Mouse (Mus musculus) liver, adult (tissue): ENCODE measurements around the gene Fxr1.

Experiments used
- GATA4 ChIP-seq: IDR thresholded peaks from 2 replicates; pipeline ENCODE4 v1.6.1; 2014; ENCODE audit warnings: mild to moderate bottlenecking, low read length; ENCODE audit not compliant: insufficient replicate concordance

Fxr1 gene

GRCm38 (mm10) chr3:34019540-34020381 is at the start of gene Fxr1:
Fxr1 (plus strand) TSS chr3:34019943.
- TF ChIP-seq GATA4 = no peak

GRCm38 (mm10) chr3:33979395-33979794 is 40.3 kb upstream of the Fxr1 start:
- TF ChIP-seq GATA4 = no peak

- no peak for TF ChIP-seq GATA4
Observed at GRCm38 (mm10) chr3:33982746-33983145, 37.0 kb upstream of the Fxr1 start.

DNA sequence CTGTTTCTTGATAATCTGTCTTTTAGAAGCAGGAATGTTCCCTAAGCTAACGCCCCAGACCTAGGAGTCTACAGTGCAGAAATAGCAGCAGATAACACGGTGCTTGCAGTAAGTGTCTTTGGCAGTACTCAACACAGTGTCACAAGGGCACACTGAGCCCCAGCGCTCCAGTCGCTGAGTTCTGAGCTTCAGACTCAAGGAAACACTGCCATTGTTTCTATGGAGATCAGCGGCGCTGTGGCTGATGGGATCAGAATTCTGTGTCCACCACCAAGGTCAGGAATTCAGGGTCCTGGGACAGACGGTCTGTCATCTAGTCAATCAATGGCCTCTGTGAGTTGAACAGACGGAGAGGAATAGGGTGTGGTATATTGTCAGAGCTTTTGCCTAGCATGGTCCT is 30.4 kb upstream of the Fxr1 start:
- TF ChIP-seq GATA4 = no peak

DNA sequence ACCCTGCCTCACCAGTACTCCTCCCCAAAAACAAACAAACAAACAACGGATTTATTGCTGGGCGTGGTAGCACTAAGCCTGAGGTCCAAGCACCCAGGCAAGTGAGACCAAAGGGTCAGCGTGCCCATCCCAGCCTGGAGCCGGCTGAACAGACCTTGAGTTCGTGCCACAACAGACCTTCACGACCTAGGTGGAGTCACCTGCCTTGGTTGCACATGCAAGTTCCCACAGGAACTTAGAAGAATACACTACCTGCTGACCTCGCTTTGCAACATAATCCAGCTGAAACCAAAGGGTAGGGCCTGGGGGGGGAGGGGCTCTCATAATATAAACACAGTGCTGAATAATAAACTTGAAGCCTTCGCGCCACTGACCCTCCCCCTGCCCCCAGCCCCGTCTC is 29.3 kb upstream of the Fxr1 start:
- TF ChIP-seq GATA4 = no peak

DNA sequence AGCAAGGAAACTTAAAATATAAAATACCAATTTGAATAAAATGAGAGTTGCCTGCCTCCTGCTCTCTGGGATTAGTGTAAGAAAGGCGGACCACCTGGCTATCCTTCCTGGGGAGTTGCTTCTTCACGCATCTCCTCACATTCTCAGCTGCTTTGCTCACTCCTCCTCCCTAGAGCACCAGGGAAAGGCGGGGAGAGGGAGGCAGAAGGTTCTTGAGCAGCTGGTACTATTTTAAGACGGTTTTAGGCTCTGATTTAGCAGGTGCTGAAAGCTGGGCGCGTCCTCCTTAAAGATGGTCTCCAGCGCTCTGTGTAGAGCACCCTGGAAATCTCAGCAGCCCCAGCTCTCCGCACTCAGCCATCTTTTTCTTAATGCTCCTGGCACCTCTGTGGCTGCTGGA is 28.8 kb upstream of the Fxr1 start:
- no peak for TF ChIP-seq GATA4

GRCm38 (mm10) chr3:33993421-33994126 is 26.2 kb upstream of the Fxr1 start:
- TF ChIP-seq GATA4 = no peak

GRCm38 (mm10) chr3:33994127-33994488 is 25.6 kb upstream of the Fxr1 start:
- no peak for TF ChIP-seq GATA4

GRCm38 (mm10) chr3:34003860-34004259 is 15.9 kb upstream of the Fxr1 start:
- TF ChIP-seq GATA4 = no peak

DNA sequence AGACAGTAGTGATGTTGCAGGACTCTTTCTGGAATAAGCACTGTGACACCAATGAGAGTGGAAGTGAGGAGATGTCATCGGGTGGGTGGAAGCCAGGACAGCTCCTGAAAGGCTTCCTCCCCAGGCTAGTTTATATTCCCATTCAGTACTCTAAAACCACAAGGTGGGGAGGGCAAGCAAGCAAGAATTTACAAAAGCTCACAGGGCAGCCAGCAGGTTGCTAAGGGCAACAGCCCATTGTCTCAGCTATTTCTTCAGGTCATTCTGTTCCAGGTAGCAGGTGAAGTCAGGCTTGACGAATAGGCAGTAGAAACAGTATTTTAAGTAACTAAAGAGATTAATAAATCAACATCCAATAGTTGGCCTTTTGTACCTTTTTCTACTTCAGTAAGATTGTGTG is 13.4 kb upstream of the Fxr1 start:
- TF ChIP-seq GATA4 = no peak

- TF ChIP-seq GATA4 = no peak
Observed at GRCm38 (mm10) chr3:34006824-34007223, 12.9 kb upstream of the Fxr1 start.

DNA sequence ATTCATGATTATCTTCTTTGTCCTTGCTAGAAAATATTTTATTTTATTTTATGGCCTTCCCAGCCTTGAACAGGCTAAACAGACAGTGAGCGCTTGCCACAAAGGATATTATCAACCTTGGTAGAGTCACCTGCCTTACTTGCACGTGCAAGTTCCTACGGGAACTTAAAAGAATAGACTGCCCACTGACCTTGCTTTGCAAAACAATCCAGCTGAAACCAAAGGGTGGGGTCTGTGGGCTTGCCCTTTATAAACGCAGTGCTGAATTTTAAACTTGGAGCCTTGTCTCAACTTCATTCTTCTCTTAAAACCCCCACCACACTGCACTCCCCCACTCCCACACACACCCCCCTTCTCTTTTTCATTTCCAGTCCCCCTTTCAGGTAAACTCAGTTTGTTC is 12.1 kb upstream of the Fxr1 start:
- TF ChIP-seq GATA4 = no peak

DNA sequence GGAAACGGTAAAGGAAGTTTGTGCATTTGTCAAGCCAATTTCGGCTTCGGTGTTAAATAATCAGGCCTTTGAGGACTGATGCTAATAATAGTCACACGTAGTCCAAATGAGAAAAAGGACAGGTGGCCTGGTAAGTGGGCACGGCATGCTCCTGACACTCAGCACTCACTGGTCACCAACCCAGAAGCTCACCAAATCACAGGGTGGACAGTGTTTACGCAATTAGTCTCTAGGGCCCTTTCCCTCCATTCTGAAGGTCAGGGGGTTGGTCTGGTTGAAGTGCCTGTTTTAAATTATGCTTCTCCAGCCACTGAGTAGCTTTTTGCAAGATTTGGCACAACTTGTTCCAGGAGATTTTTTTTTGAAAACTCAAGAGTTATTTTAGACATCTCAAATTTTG is 11.6 kb upstream of the Fxr1 start:
- no peak for TF ChIP-seq GATA4

DNA sequence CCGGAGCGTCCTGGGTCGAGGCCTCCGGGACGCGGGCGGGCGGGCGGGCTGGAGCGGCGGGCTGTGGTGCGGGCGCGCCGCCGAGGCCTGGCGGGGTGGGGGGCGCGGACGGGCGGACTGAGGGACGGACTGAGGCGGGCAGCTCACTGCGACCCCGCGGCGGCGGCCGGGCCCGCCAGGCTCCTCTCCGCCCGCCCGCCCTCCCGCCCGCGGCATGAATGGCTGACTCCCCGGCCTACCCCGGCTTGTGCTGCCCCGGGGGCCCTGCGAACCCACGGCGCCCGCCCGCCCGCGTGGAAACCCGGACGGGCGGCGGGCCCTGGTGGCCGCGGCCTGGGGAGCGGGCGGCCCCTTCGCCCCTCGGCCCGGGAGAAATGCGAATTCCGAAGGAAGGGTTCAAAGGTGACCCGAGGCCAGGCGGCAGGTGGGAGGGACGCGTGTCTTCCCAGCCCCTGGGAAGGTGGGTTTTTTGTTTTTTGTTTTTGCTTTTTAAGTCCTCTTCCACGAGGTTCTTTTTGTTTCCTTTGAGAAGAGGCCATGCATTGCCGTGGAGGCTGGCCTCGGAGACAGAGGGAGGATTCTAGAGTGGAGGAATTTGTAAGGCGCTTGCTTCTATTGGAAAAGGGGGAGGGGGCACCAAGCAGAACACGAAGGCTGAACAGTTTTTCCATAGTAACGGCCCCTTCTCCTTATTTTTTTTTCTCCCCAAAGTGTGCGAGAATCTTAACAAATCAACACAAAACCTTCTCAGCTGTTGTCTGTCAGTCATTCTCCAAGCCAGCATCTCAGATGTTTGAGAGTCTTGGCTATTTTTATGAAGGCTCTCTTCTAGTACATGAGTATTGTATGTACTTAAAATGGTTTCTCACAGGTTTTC is 877 bp downstream of the Fxr1 start:
- TF ChIP-seq GATA4 = no peak

- TF ChIP-seq GATA4 = no peak
Observed at GRCm38 (mm10) chr3:34021259-34021828, 1.6 kb downstream of the Fxr1 start.

- TF ChIP-seq GATA4 = no peak
Observed at GRCm38 (mm10) chr3:34028935-34029334, 9.2 kb downstream of the Fxr1 start.

- TF ChIP-seq GATA4 = no peak
Observed at GRCm38 (mm10) chr3:34030601-34031000, 10.9 kb downstream of the Fxr1 start.
